Mouse (Mus musculus): Measurements from ENCODE around the gene Actl10.

DNA sequence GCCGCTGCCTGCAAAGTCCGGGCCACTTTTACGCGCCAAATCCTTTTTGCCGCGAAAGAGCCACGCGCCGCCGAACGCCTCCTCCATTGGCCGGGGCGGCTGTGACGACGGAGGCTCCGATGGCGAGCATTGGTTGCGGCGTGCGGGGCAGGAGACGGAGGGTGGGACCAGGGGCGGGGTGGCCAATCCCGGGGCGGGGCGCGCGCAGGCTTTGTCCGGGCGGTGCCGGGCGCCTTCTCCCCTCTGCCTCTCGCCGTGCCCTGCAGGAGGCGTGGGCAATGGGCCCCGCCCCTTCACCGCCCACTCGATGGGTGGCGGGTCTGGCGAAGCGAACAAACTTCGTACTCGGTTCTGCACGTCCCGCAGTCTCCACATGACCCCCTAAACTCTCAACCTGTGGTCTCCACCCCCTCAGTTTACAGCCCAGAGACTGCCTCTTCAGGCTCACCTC lies 18.3 kb downstream of the Actl10 start, which contains the start of gene E2f1:
- TF ChIP-seq CTCF (IDR thresholded peaks at IDR 0.05; ENCODE audit: insufficient read depth, low read depth, low read length) (peak; percentile 20; the same call in 1 of the 2 replicates), POLR2A (IDR thresholded peaks at IDR 0.05; ENCODE audit: insufficient read depth, low read depth, low read length) (no peak)

Data from olfactory bulb, adult 2 months (tissue).